Mouse (Mus musculus) hindbrain, embryonic 10.5 days (tissue): ENCODE data around the gene Nmnat2. TPM values are rescaled to one million over a fixed set of nuclear protein-coding genes. Genes with fewer than 3 reads are reported as not detected.

Experiments used
- DNase-seq: peaks from one replicate; pipeline ENCODE4 v3.0.0-alpha.2; 2017; ENCODE audit warnings: low spot score
- H3K27ac ChIP-seq: fragments of 300-500 bp; sonication (generic); 2 replicates; pipeline ENCODE4 v1.5.1; 2016; ENCODE audit warnings: mild to moderate bottlenecking, moderate library complexity
- H3K27me3 ChIP-seq: fragments of 300-500 bp; sonication (generic); 2 replicates; pipeline ENCODE4 v1.6.1; 2016; ENCODE audit warnings: mild to moderate bottlenecking; ENCODE audit not compliant: poor library complexity, insufficient read depth, severe bottlenecking
- H3K36me3 ChIP-seq: fragments of 300-500 bp; sonication (generic); 2 replicates; pipeline ENCODE4 v1.6.1; 2016; ENCODE audit warnings: mild to moderate bottlenecking, moderate library complexity
- H3K4me1 ChIP-seq: fragments of 300-500 bp; sonication (generic); replicated peaks from 2 replicates; pipeline ENCODE4 v1.6.1; 2016; ENCODE audit warnings: mild to moderate bottlenecking
- H3K4me3 ChIP-seq: fragments of 300-500 bp; sonication (generic); 2 replicates; pipeline ENCODE4 v1.5.1; 2016; ENCODE audit warnings: mild to moderate bottlenecking, moderate library complexity
- H3K9me3 ChIP-seq: fragments of 300-500 bp; sonication (generic); 2 replicates; pipeline ENCODE4 v1.6.1; 2016; ENCODE audit warnings: mild to moderate bottlenecking, moderate library complexity
- WGBS: fragments of 180-500 bp; shearing (Covaris S2); methylation state at CpG from one replicate; pipeline ENCODE4 v1.1.7; 2016; 5-methylcytosine and 5-hydroxymethylcytosine counted together
- polyA plus RNA-seq: library from polyadenylated mRNA; unstranded; fragments of >200 nt; fragmentation: Nextera tagmentation; extraction: Ambion mirVana; gene quantifications from 2 replicates; pipeline ENCODE4 v1.2.1, GENCODE M21; 2016

Nmnat2 gene
- polyA plus RNA-seq, 1 experiment from 2014 or later = 20.6 TPM

- Histone ChIP-seq H3K27ac (no peak overlapping the region), H3K4me3 (no peak overlapping the region), H3K4me1 (peaks cover 7% of the 10 kb centered on the region), H3K27me3 (no peaks in the 10 kb centered on the region), H3K9me3 (no peaks in the 10 kb centered on the region), H3K36me3 (no peaks in the 10 kb centered on the region)
- DNase-seq = no peak
- WGBS = 80% methylated on average over 4 of the region's 4 CpGs
Measured at GRCm38 (mm10) chr1:153111596-153111995, 156.8 kb downstream of the Nmnat2 start.

- Histone ChIP-seq H3K27me3 (no peaks in the 10 kb centered on the region), H3K36me3 (no peaks in the 10 kb centered on the region), H3K9me3 (no peaks in the 10 kb centered on the region), H3K4me1 (no peaks in the 10 kb centered on the region), H3K4me3 (no peak overlapping the region), H3K27ac (no peak overlapping the region)
- WGBS = 84% methylated on average over 8 of the region's 8 CpGs
- DNase-seq = no peak
Measured at GRCm38 (mm10) chr1:153115315-153115714, 160.5 kb downstream of the Nmnat2 start.

- H3K27ac ChIP-seq = no peak overlapping the region
- no peak for DNase-seq
- no peaks in the 10 kb centered on the region for H3K36me3 ChIP-seq
- no peak overlapping the region for H3K4me3 ChIP-seq
- 82% methylated on average over 6 of the region's 6 CpGs for WGBS
- H3K27me3 ChIP-seq = no peaks in the 10 kb centered on the region
- H3K9me3 ChIP-seq = no peaks in the 10 kb centered on the region
- H3K4me1 ChIP-seq = no peaks in the 10 kb centered on the region
Measured at GRCm38 (mm10) chr1:153120544-153120943, 165.8 kb downstream of the Nmnat2 start.

GRCm38 (mm10) chr1:153121320-153121719 lies 166.5 kb downstream of the Nmnat2 start:
- DNase-seq = no peak
- Histone ChIP-seq H3K4me3 (no peak overlapping the region), H3K27ac (no peak overlapping the region), H3K9me3 (no peaks in the 10 kb centered on the region), H3K27me3 (no peaks in the 10 kb centered on the region), H3K4me1 (no peaks in the 10 kb centered on the region), H3K36me3 (no peaks in the 10 kb centered on the region)
- WGBS = 90% methylated on average over 5 of the region's 5 CpGs

- no peaks in the 10 kb centered on the region for H3K36me3 ChIP-seq
- no peaks in the 10 kb centered on the region for H3K9me3 ChIP-seq
- no peak overlapping the region for H3K4me3 ChIP-seq
- no peak for DNase-seq
- no peaks in the 10 kb centered on the region for H3K4me1 ChIP-seq
- H3K27ac ChIP-seq = no peak overlapping the region
- H3K27me3 ChIP-seq = no peaks in the 10 kb centered on the region
- 88% methylated on average over 4 of the region's 4 CpGs for WGBS
Measured at GRCm38 (mm10) chr1:153122764-153123163, 168.0 kb downstream of the Nmnat2 start.

GRCm38 (mm10) chr1:153124502-153124901 lies 169.7 kb downstream of the Nmnat2 start:
- peaks cover 3% of the 10 kb centered on the region; the same call in 1 of the 2 replicates for H3K27me3 ChIP-seq
- H3K4me1 ChIP-seq = no peaks in the 10 kb centered on the region
- H3K9me3 ChIP-seq = no peaks in the 10 kb centered on the region
- no peak overlapping the region for H3K27ac ChIP-seq
- 91% methylated on average over 5 of the region's 5 CpGs for WGBS
- no peak overlapping the region for H3K4me3 ChIP-seq
- no peaks in the 10 kb centered on the region for H3K36me3 ChIP-seq
- no peak for DNase-seq

GRCm38 (mm10) chr1:153125287-153126275 lies 170.8 kb downstream of the Nmnat2 start:
- Histone ChIP-seq H3K36me3 (no peaks in the 10 kb centered on the region), H3K4me1 (no peaks in the 10 kb centered on the region)
- DNase-seq = no peak

GRCm38 (mm10) chr1:153126491-153127381 lies 171.9 kb downstream of the Nmnat2 start:
- Histone ChIP-seq H3K4me3 (no peak overlapping the region), H3K9me3 (no peaks in the 10 kb centered on the region), H3K27me3 (peaks cover 3% of the 10 kb centered on the region; the same call in 1 of the 2 replicates), H3K27ac (no peak overlapping the region), H3K36me3 (no peaks in the 10 kb centered on the region), H3K4me1 (no peaks in the 10 kb centered on the region)
- WGBS = 87% methylated on average over 15 of the region's 15 CpGs
- no peak for DNase-seq

More at GRCm38 (mm10) chr1:153125287-153126275, 170.8 kb downstream of the Nmnat2 start:
- no peak overlapping the region for H3K4me3 ChIP-seq
- H3K9me3 ChIP-seq = no peaks in the 10 kb centered on the region
- H3K27ac ChIP-seq = no peak overlapping the region
- peaks cover 3% of the 10 kb centered on the region; the same call in 1 of the 2 replicates for H3K27me3 ChIP-seq
- 77% methylated on average over 8 of the region's 8 CpGs for WGBS

GRCm38 (mm10) chr1:153127622-153128021 lies 172.8 kb downstream of the Nmnat2 start:
- H3K27ac ChIP-seq = no peak overlapping the region
- no peaks in the 10 kb centered on the region for H3K9me3 ChIP-seq
- WGBS = 83% methylated on average over 4 of the region's 4 CpGs
- H3K4me1 ChIP-seq = peaks cover 1% of the 10 kb centered on the region; the same call in 1 of the 2 replicates
- no peak for DNase-seq
- no peak overlapping the region for H3K4me3 ChIP-seq
- peaks cover 3% of the 10 kb centered on the region; the same call in 1 of the 2 replicates for H3K27me3 ChIP-seq
- H3K36me3 ChIP-seq = no peaks in the 10 kb centered on the region

GRCm38 (mm10) chr1:153128780-153129179 lies 174.0 kb downstream of the Nmnat2 start:
- no peak for DNase-seq
- Histone ChIP-seq H3K4me1 (peaks cover 13% of the 10 kb centered on the region; the same call in 1 of the 2 replicates), H3K27ac (no peak overlapping the region), H3K9me3 (no peaks in the 10 kb centered on the region), H3K36me3 (no peaks in the 10 kb centered on the region), H3K27me3 (peaks cover 3% of the 10 kb centered on the region; the same call in 1 of the 2 replicates), H3K4me3 (no peak overlapping the region)
- 75% methylated on average over 8 of the region's 8 CpGs for whole genome bisulfite sequencing

GRCm38 (mm10) chr1:153129992-153130713 lies 175.4 kb downstream of the Nmnat2 start:
- DNase-seq = no peak
- WGBS = 89% methylated on average over 11 of the region's 11 CpGs
- Histone ChIP-seq H3K27ac (no peak overlapping the region), H3K27me3 (peaks cover 3% of the 10 kb centered on the region; the same call in 1 of the 2 replicates), H3K36me3 (no peaks in the 10 kb centered on the region), H3K4me3 (no peak overlapping the region), H3K4me1 (peaks cover 27% of the 10 kb centered on the region), H3K9me3 (no peaks in the 10 kb centered on the region)
